Mouse (Mus musculus): ENCODE measurements around the gene Sv2a.
A peak's percentile ranks its signal among the peaks of the same experiment; 100 is the strongest.
"Not testable (repeated sequence)": the region's sequence is repeated elsewhere in the genome, so short reads cannot be mapped to it uniquely, and the experiment has no call there.

The Sv2a gene

DNA sequence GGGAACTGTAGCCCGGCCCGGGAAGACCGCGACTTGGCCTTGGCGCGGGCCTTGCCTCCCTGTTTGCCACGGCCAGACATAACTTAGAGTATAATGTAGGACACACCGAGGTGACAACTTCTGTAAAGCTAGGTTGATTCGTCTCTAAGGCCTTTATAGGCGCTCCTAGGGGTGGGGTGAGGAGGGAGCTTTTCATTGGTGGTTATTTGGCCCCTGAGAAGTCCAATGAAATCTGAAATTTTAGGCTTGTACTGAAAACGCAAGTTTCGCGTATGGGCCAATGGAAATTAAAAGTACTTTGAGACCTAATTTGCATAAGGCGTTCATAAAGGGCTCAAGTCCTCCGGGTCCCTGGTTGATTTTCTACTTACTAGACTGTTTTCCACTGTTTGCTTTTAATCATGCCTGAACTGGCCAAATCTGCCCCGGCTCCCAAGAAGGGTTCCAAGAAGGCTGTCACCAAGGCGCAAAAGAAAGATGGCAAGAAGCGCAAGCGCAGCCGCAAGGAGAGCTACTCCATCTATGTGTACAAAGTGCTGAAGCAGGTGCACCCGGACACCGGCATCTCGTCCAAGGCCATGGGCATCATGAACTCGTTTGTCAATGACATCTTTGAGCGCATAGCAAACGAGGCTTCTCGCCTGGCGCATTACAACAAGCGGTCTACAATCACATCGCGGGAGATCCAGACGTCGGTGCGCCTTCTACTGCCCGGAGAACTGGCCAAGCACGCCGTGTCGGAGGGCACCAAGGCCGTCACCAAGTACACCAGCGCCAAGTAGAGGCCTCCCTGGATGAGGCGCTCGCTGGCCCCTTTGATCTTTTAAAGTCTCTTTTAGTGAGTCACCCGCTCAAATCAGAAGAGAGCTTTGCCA is 40.1 kb downstream of the Sv2a start, which contains the start of the genes Hist2h2ac and Hist2h2be:
Gene Hist2h2ac, minus strand, starts transcription at position 116 of the 875 bp plus-strand sequence.
Gene Hist2h2be, plus strand, starts transcription at position 355 of the 875 bp plus-strand sequence.
- DNase-seq (ENCODE audit: low read depth) = peak; percentile 95

DNA sequence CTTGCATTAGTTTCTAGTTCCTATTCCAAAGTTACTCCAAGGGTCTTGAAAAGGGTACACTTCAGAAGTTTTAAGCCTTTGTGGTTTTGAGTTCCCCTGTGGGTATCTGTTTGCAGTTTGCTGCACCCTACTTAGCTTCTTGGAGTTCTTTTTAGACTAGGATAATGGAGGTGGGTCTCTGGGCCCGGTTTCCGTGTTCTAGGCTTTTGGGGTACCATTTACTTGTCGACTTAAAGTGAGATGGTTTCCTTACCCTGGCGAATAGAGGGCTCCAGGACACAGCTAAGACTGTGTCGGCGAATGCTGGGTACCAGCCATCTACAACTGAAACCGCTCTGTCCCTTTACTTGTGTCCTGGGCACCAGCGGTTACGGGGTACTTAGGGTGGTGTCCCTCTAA is 40.7 kb downstream of the Sv2a start:
- DNase-seq (ENCODE audit: low read depth) = no peak

DNA sequence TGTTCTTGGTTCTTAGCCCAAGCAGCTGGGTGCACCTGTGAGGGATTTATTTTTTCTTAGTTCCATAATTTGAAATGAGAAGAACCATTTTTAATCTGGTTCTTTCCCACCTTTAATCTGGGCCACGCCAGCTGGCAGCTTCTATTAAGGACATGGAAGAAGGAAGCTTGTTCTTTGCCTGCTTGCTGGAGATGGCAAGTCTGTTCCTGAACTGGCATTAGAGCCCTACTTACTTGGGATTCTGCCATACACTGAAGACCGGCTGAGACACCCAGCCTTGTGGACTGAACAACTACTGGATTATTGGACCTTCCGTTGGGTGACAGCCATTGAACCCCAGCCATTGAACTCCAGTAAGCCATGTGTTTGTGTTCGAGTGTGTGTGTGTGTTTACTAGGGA is 41.8 kb downstream of the Sv2a start:
- DNase-seq (ENCODE audit: low read depth) = no peak

DNA sequence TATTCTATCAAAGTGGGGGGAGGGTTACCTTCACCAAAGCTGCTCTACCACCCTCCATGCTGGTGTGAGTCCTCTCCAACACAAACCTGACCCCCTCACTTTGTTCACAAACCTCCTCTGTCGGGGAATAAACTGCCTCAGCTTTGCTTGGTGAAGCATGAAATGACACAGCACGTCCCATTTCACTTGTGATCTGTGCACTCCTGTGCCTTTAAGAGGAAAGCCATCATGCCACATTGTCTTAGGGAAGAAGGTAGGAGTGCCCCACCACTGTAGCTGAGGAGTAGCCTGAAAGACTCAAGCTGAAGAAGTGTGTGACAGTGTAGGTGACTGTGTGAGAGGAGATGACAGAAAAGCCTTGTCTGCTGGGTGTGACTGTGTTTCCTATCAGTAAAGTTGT is 44.5 kb downstream of the Sv2a start:
- DNase-seq (ENCODE audit: low read depth) = peak; percentile 23

DNA sequence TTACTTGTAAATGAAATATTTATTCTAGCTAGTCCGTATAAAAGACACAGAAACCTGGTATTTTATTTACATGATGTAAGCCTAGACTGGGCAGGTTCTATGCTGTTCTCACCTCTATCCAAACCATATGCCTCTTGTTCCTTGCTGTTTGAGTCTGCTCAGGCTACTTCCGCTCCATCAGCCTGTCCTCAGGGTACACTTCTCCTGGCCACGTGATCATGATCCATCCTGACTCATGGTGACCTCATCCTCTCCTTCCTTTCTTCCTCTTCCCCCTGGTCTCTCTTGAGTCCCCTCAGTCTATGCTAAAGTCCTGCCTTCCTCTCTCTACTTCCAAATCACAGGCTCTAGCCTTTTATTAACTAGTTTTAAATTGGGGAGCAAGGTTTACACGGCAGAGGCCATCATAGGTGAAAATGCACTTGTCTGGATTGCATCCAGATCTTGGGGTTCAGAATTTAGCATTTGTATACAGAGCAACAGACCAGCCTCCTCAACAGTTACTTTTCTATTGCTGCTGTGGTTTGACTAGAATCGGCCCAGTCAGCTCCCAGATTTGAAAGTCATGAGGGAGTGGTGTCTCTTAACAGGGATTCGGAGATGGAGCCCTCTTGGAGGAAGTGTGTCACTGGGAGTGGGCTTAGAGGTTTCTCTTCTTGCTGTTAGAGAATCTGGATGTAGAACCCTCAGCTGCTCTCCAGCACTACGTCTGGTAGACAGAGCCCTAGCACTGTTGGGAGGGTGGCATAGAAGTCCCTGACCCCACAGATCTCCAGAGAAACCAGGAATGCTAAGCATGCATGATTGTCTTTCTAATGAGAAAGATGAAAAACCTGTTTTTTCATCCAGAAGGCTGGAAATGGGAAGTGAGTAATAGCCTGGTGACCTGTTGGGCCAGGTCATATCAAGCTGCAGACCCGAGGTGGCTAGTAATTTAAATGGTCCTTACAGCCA is 46.0 kb downstream of the Sv2a start:
- DNase-seq (ENCODE audit: low read depth) = no peak

DNA sequence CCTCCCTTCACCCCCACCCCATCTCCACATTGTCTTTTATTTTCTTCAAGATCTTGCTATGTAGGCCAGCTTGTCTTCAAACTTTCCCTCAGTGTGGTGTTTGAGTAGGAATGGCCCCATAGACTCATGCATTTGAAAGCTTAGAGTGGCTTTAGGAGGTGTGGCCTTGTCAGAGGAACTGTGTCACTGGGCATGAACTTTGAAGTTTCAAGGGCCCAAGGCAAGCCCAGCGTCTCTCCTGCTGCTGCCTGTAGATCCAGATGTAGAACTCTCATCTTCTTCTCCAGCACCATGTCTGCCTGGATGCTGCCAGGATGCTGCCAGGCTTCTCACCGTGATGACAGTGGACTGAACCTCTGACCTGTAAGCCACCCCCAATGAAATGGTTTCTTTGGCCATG is 47.9 kb downstream of the Sv2a start:
- DNase-seq (ENCODE audit: low read depth) = no peak

DNA sequence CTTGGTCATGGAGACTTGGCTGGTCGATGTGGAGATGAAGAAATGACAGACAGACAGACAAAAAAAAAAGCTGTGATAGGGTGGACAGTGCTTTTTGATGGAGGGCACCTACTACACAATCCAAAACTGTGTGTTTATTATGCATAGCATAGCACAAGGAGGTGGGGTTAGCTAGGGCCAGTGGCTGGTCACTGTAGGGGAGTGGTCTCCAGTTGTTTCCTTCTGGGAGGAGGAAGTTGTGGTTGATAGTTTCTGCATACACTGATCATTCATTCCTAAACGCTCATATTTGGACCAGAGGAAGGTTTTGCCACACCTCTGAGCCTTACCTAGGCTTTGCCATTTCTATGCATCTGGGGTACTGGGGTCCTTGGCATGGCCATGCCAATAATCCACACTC is 49.5 kb downstream of the Sv2a start:
- DNase-seq (ENCODE audit: low read depth) = no peak

DNA sequence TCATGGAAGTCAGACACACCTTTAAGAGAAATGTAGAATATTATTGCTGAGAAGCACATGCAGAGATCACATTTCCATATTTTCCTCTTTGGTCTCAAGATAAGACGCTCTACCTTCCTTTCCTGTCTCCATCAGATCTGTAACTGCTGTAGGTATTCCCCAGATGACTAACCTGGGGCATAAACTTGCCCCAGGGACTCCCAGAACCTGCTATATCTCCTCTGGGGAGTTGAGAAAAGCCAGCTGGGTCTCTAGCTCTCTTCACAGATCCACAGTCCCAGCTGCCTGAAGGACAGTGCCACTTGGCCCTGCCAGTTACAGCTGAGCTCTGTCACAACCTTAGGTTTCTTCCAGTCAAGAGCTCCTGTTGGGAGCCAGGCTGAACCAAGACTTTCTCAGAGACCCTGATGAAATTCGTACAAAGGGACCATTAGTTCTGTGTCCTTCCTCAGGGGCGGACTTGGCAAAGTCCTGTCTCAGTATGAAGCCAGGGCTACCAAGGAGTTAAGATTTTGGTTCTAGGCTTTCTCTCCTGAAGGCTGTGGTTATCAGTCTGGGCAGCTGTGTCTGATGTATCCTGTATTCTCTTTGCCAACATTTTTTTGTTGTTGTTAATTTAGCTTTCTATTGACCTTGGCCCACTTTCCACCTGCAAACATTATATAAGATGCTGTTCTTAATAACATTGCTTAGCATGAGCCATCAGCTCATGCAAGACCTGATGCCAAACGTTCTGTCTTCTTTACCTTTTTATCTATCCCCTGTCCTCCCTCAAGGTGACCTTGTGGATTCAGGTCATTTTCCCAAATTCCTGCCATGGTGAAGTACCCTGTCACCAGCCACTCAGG is 50.2 kb downstream of the Sv2a start:
- DNase-seq (ENCODE audit: low read depth) = no peak

DNA sequence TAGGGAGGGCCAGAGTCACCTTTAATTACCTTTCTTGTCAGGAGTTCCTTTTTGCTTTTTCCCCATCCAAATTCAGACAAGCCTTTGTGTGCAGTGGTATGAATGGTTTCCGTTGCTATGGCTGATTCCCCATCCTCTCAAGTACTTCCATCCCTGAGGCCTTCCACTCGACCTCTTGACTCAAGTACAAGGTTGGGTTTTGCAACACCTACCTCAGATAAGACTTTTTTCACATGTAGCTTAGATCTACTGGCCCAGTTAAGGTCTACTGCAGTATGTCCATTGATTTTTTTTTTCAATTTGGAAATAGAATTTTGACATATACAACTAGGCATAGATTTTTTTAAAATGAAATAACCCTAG is 50.8 kb downstream of the Sv2a start:
- DNase-seq (ENCODE audit: low read depth) = no peak

DNA sequence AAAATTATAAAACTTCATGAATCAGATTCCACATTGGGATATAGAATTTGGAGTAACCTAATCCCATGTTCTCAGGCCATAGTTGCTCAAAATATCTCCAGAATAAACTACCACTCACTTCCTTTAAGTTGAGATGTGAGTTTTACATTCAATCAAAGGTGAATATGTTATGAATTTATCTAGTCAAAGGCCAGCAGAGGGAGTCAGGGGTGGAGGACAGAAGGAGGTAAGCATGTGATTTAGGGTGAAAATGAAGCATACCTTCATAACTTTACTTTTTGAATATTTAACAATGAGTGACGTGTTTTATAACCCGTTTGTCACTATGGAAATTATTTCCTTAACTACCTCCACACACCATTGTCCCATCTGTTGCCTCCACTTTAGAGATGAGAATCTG is 54.0 kb downstream of the Sv2a start:
- no peak for DNase-seq (ENCODE audit: low read depth)

DNA sequence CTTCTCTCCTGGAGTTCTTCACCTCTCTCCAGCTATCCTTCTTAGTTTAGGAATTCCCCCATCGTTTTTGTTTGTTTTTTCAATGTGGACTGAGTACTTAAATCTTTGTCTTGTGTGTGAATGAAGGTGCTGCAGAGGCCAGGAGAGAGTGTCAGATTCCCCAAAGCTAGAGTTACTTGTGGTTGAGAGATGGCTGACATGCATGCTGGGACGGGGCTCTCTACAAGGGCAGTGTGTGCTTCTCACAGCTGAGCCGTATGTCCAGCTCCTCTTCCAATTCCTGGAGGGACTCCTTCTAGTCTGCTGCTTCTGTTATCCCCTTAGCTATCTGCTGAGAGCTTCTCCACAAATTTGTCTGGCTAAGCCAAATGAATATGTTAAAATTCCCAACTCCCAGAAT is 54.9 kb downstream of the Sv2a start:
- no peak for DNase-seq (ENCODE audit: low read depth)

DNA sequence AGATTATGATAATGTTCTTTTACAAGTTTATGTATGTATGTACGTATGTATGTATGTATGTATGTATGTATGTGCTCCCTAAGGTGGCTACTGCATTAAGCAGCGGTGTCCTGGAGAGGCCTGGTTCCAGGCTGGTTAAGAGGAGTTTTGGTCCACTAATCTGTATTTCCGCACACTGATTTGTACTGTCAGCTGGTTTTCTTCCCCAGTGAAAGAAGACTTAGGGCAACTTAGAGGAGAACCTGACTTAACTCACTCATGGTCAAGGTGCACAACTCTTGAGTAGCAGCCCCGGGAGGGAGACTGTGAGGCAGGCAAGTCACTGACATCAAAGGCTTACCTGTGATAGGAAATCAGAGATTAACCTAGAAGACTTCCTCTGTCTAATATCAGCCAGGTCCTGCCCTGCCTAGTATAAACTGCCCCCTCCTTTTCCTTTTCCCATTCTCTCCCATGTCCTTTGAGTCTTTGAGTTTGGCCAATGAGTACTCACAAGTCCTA is 55.9 kb downstream of the Sv2a start:
- DNase-seq (ENCODE audit: low read depth) = no peak

DNA sequence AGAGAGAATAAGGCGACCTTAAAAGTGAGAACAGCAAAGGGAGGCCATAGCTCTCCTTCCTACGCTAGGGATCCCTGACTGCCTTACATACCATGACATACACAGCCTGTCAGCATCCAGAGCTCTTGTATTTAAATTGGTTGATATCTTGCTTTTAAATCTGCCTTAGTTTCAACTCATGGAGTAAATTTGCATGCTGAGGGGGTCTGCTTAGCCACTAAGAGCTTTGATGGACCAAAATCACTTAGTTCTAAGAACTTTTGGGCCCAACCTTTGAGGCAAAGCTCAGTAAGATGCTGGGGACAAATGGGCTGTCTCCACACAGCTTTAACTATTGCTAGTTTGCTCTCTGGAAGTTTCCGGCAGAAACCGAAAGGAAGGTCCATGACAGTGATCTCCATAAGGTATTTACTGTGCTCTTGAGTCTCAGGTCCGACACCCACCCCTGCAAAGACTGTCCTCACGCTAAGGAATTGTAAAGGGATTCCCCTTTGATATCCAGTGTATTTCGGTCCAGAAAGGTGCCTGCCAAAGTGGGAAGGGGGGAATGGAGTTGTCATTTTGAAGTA is 56.5 kb downstream of the Sv2a start:
- DNase-seq (ENCODE audit: low read depth) = peak; percentile 56

DNA sequence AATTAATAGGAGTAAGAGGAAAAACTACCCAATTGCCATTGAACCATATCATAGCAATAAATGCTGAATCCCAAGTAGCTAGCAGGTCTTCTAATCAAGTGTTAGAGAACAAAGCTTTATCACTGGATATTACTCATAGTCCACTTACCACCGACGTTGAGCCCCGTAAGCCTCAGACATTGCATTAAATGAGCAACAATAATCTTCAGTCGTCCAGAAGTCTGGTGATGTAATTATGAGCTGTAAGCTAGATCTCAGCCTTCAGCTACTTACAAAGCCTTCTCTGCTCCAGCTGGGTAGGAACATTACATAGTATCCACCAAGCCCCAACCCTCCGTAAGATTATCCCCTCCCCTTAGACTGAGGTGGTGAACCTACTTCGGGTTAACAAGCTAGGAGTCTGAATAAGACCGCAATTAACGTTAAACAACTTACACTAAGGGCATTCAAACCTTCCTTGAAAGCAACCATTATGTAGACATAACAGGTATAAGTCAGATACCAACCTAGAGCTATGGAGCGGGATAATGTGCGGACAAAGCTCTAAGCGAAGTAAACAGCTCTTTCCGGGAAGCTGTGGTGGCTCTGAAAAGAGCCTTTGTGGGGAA is 57.1 kb downstream of the Sv2a start:
- DNase-seq (ENCODE audit: low read depth) = peak; percentile 80

DNA sequence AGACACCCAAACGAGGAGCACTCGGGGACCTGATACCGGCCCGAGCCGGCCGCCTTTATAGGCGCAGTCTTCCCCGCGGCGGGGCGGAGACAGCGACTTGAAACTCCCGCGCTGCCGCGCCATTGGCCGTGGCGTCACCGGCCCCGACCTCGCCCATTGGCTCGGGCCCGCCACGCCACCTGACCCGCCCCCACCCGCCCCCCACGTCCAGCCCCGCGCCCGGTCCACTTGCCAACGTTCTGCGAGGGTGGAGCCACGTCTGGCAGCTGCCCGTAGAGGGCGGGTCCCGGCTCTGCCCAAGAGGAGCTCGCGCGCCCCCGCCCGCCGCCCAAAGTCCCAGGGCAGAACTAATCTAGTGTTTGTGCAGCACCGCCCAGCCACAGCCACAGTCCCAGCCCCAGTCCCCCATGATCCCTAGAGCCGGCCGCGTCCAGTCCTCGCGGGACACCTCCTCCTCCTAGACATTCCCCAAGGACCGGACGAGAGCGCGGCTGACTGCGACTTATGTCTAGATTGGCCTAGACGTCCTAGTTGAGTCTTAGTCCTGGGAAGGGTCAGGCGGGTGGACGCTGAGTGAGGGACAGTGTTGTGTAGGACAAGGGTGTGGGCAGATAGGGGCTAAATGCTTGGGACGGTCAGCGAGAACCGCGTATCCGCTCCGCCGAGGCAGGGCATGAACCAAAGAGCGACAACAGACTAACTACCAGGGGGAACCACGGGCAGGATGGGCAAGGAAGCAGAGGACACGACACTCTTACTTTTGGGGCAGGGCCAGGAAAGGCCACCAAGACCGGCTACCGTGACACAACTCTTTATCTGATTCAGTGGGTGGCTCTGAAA is 58.2 kb downstream of the Sv2a start, which contains the start of gene Hist2h3c2:
Gene Hist2h3c2, minus strand, starts transcription at position 174 of the 840 bp plus-strand sequence.
- not testable (repeated sequence) for DNase-seq (ENCODE audit: low read depth)

DNA sequence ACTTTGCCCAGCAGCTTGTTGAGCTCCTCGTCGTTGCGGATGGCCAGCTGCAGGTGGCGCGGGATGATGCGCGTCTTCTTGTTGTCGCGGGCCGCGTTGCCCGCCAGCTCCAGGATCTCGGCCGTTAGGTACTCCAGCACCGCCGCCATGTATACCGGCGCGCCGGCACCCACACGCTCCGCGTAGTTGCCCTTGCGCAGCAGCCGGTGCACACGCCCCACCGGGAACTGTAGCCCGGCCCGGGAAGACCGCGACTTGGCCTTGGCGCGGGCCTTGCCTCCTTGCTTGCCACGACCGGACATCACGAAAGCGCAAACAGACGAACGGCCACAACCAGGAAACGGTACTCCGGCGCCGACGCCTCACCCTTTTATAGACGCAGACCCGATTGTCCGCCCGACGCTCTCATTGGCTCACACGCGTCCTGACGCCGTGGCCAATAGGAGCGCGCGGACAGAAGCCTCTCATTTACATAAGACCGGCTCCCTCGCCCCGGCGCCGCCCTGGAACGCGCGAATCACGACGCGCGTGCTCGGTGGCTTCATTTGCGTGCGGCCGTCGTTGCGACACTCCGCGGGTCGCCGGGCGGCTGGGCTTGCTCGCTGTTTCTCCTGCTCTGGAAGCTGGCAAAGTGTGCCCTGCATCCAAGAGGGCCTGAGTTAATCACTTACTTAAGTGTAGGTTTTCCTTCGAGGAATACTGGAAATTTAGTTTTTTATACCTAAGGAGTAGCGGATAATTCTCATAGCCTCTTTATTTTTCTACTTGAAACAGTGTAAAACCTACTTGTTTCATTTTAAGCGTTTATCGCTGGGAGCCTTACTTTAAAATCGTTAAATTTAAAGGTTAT is 59.2 kb downstream of the Sv2a start, which contains the start of gene Hist2h2aa2:
Gene Hist2h2aa2, minus strand, starts transcription at position 328 of the 850 bp plus-strand sequence.
- not testable (repeated sequence) for DNase-seq (ENCODE audit: low read depth)

DNA sequence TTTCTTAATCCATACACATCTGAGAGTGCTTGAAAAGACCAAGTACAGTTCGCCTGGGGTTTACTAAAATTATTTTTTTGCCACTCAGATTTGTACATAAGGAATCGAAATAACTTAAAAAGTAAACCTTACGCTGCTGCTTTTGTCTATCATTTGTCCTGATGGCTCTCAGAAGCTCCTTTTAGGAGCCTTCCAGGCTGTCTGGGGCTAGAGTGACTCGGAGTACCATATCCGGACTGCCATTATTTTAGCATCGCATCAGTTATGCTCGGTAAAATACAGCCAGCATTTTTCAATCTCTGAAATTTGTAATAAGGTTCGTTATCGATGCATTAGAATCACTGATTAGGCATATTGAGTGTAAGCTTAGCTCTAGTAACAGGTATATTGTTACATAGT is 59.8 kb downstream of the Sv2a start:
- DNase-seq (ENCODE audit: low read depth) = no peak

DNA sequence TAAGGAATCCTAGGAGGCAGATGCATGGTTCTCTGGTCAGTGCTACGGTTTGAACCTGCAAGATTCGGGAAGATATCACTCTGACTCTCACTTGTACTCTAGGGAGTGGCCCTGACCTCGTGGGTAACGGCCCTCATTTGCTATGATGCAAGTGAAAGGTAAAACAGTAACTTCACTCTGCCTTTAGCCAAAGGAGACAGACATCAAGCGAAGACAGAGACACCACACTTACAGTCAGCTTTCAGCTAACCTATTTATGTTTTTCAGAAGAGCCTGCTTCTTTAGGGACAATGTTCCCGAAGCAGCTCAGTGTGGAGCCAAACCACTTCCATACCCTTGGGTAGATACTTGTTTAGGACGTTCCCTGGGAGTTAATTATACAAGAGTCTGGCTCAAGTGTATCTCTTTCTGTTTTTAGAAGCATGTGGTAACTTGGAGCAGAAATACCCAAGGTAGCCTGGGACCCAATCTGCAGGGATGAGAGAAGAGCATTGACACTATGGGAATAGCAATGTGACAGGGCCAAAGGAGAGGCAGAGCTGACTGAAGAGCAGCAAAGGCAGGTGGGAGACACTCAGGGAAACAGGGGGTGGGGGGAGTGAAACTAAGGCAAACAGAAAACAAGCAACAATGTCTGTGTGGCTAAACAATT is 63.1 kb downstream of the Sv2a start:
- no peak for DNase-seq (ENCODE audit: low read depth)

All from c-Kit-positive CD71-positive TER-119-negative erythroid progenitor cells, embryonic 14.5 days (primary cell).